Mouse (Mus musculus) thymus, adult 2 months (tissue): ENCODE data around the gene Nr4a1. TPM values are rescaled to one million over a fixed set of nuclear protein-coding genes. Genes with fewer than 3 reads are reported as not detected.

Experiments
- DNase-seq: peaks from one replicate; pipeline ENCODE4 v3.0.0; 2021
- H3K27ac ChIP-seq: fragments of 200-500 bp; 2 replicates; pipeline ENCODE4 v1.5.1; 2012; ENCODE audit warnings: low read length, control low read depth; ENCODE audit not compliant: control insufficient read depth, insufficient read depth
- H3K27me3 ChIP-seq: fragments of 200-500 bp; 2 replicates; pipeline ENCODE4 v1.6.1; 2012; ENCODE audit warnings: mild to moderate bottlenecking, low read length, moderate library complexity, mixed read lengths; ENCODE audit not compliant: control insufficient read depth, insufficient read depth
- H3K36me3 ChIP-seq: fragments of 200-500 bp; 2 replicates; pipeline ENCODE4 v1.6.1; 2012; ENCODE audit warnings: mild to moderate bottlenecking, low read length, moderate library complexity; ENCODE audit not compliant: control insufficient read depth, insufficient read depth
- H3K4me1 ChIP-seq: fragments of 200-500 bp; replicated peaks from 2 replicates; pipeline ENCODE4 v1.6.1; 2012; ENCODE audit warnings: low read length; ENCODE audit not compliant: control insufficient read depth, insufficient read depth
- H3K4me3 ChIP-seq: fragments of 200-500 bp; 2 replicates; pipeline ENCODE4 v1.5.1; 2012; ENCODE audit warnings: mild to moderate bottlenecking, low read length, control low read depth, moderate library complexity; ENCODE audit not compliant: control insufficient read depth, insufficient read depth
- CTCF ChIP-seq: fragments of 200-500 bp; IDR thresholded peaks from 2 replicates; pipeline ENCODE4 v1.5.1; 2012; ENCODE audit warnings: mild to moderate bottlenecking, control low read depth, low read length, moderate library complexity, borderline replicate concordance; ENCODE audit not compliant: control insufficient read depth, poor library complexity, insufficient read depth; ENCODE audit errors: extremely low read depth
- POLR2A ChIP-seq: fragments of 200-500 bp; IDR thresholded peaks from 2 replicates; pipeline ENCODE4 v1.6.1; 2012; ENCODE audit warnings: mild to moderate bottlenecking, low read length, control low read depth, moderate library complexity; ENCODE audit not compliant: control insufficient read depth, poor library complexity, insufficient read depth; ENCODE audit errors: extremely low read depth
- WGBS: fragments of 180-500 bp; shearing (Covaris S2); methylation state at CpG from one replicate; pipeline ENCODE4 v1.1.7; 2018; 5-methylcytosine and 5-hydroxymethylcytosine counted together
- polyA plus RNA-seq: library from polyadenylated mRNA; depleted of rRNA; stranded (reverse); fragments of >200 nt; gene quantifications from 2 replicates; pipeline ENCODE4 v1.2.3, GENCODE M21; 2012

The Nr4a1 gene
- polyA plus RNA-seq, 1 experiment, result 164 TPM

DNA sequence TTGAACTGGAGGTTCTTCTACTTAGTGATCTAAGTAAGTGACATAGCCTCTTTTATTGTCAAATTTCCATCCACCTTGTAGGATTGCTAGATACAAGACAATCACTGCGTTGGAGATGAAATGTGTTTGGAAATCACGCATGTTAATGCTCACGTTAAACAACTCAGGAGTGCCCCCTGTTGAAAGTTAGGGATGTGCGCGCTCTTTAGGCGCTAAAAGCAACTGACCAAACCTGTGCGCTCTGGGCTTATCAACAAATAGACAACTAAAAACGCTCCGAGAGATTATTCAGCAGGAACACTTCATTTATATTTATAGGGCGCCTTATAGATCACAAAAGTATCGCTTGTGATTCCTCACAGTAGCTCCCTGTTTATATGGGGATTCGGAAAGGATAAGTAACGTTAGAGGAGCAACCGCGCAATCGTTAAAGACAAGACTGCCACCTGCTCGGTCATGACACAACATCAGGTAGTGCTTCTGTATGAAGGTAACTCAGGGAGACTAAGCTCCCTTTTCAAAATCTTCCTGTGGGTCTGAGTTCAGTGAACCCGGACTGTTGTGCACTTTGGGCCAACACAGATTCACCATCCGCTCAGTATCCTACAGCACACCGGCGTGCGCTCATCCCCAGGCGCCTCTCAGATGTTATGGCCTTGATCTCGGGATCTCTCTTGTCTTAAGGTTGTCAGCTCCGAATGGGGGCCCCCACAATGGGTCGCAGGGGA, 29.3 kb downstream of the Nr4a1 start:
- peak; percentile 61 for DNase-seq

GRCm38 (mm10) chr15:101283911-101284750, 30.1 kb downstream of the Nr4a1 start, which contains the start of gene Atg101:
Gene Atg101 (plus strand): TSS chr15:101284272.
- peak; percentile 91 for DNase-seq
- Histone ChIP-seq H3K27ac (peak within 1 kb of the TSS; percentile 56), H3K4me1 (peaks cover 8% of the 10 kb centered on the region), H3K27me3 (no peaks in the 10 kb centered on the region), H3K4me3 (peak within 1 kb of the TSS; percentile 60), H3K36me3 (peaks cover 20% of the 10 kb centered on the region)
- under 1% methylated on average over 61 of the region's 61 CpGs for WGBS
- TF ChIP-seq CTCF, result peak; percentile 98
- peak; percentile 78; the same call in 1 of the 2 replicates for TF ChIP-seq POLR2A

More for the DNA sequence above, 29.3 kb downstream of the Nr4a1 start:
- 1% methylated on average over 26 of the region's 26 CpGs for WGBS
- H3K4me1 ChIP-seq, result peaks cover 8% of the 10 kb centered on the region
- H3K4me3 ChIP-seq, result peak overlapping the region; percentile 39
- TF ChIP-seq POLR2A (no peak), CTCF (no peak)
- peaks cover 12% of the 10 kb centered on the region for H3K36me3 ChIP-seq
- H3K27me3 ChIP-seq, result no peaks in the 10 kb centered on the region
- H3K27ac ChIP-seq, result peak overlapping the region; percentile 35

DNA sequence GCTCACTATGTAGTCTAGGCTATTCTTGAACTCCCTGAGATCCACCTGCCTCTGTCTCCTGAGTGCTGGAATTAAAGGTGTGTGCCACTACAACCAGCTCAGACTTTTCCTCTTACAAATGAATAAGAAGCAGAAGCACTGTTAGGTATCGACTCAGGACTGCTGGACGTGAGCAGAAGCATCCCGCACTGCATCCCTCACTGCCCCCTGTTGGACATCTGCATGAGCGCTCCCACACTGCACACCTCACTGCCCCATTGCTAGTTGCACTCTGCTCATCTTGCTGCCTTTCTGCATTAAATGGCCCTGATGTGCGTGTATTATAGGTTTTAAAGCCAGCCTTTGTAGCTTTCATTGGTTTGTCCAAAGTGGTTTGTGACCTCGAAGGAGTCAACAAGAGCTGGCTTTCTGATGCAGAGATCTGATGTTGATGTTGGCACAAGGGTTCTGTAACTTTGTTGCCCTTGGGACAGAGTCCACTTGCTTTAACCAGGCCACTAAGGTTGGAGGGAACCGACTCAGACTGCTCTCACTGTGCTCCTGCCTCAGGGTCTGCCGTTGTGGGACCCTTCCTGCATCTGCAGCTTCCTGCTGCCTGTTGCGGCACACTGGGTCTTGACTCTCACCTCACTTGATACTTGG, 32.2 kb downstream of the Nr4a1 start:
- Histone ChIP-seq H3K27me3 (no peaks in the 10 kb centered on the region), H3K36me3 (peaks cover 37% of the 10 kb centered on the region), H3K27ac (no peak overlapping the region), H3K4me1 (peaks cover 8% of the 10 kb centered on the region), H3K4me3 (no peak overlapping the region)
- DNase-seq, result no peak
- no peak for TF ChIP-seq POLR2A
- TF ChIP-seq CTCF, result no peak
- 72% methylated on average over 9 of the region's 9 CpGs for WGBS

DNA sequence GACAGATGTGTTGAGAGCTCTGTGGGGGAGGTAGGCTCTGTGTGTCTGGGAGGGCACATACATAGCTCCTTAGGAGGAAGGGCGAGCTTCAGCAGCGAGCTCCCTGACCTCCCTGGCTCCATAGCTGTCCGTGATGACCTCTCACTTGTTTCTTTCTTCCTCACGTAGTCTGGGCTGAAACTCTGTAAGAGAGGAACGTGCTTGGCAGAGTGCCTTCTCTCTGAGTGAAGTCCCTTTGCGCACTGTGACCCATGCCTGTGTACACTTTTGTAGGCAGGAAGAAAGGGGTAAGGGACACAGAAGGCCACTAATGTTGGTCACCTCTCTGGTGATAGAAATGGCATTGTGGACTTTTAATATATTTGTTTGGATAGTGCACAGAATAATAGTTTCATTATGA, 33.3 kb downstream of the Nr4a1 start:
- no peak for DNase-seq
- no peak overlapping the region for H3K27ac ChIP-seq
- no peak overlapping the region for H3K4me3 ChIP-seq
- H3K36me3 ChIP-seq, result peaks cover 37% of the 10 kb centered on the region
- peaks cover 8% of the 10 kb centered on the region for H3K4me1 ChIP-seq
- WGBS, result 95% methylated on average over 6 of the region's 6 CpGs
- no peaks in the 10 kb centered on the region for H3K27me3 ChIP-seq
- no peak for TF ChIP-seq CTCF
- TF ChIP-seq POLR2A, result no peak

GRCm38 (mm10) chr15:101290354-101290753, 36.3 kb downstream of the Nr4a1 start:
- no peaks in the 10 kb centered on the region for H3K27me3 ChIP-seq
- H3K36me3 ChIP-seq, result peaks cover 37% of the 10 kb centered on the region
- 98% methylated on average over 15 of the region's 15 CpGs for WGBS
- no peak overlapping the region for H3K27ac ChIP-seq
- peaks cover 5% of the 10 kb centered on the region for H3K4me1 ChIP-seq
- no peak for TF ChIP-seq POLR2A
- no peak for TF ChIP-seq CTCF
- H3K4me3 ChIP-seq, result no peak overlapping the region
- DNase-seq, result no peak

DNA sequence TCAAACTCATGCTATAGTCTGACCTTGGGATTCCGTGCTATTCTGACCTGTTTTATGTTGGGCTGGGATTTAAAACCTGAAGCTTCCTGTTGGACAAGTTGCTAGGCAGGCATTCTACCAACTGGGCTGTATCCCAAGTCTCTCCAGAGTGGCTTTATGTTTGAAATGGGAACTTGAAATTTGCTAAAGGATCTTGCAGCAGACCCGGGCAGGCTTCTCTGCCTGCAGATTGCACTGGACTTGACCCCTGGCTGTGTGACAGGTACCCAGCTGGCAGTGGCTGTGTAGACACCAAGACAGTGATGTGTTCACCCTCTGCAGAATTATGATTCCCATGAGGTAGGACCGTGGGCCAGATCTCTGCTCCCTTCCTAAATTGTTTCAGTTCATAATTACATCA, 37.9 kb downstream of the Nr4a1 start:
- Histone ChIP-seq H3K27me3 (no peaks in the 10 kb centered on the region), H3K27ac (no peak overlapping the region), H3K36me3 (peaks cover 36% of the 10 kb centered on the region), H3K4me3 (no peak overlapping the region), H3K4me1 (peaks cover 8% of the 10 kb centered on the region)
- no peak for TF ChIP-seq CTCF
- TF ChIP-seq POLR2A, result no peak
- WGBS, result 96% methylated on average over 3 of the region's 3 CpGs
- no peak for DNase-seq
